Mouse (Mus musculus) gastrocnemius, adult 2 months (tissue): Measurements from ENCODE around the gene Fam129b. TPM values are rescaled to one million over a fixed set of nuclear protein-coding genes. Genes with fewer than 3 reads are reported as not detected.
A peak's percentile ranks its signal among the peaks of the same experiment; 100 is the strongest.

Experiments used
- DNase-seq: peaks from one replicate; pipeline ENCODE4 v3.0.0; 2022
- H3K27ac ChIP-seq: fragments of 200-600 bp; 2 replicates; pipeline ENCODE4 v1.8.1; 2022; ENCODE audit warnings: mild to moderate bottlenecking
- H3K4me3 ChIP-seq: fragments of 200-600 bp; 2 replicates; pipeline ENCODE4 v1.8.1; 2022; ENCODE audit warnings: mild to moderate bottlenecking, moderate library complexity
- CTCF ChIP-seq: fragments of 200-600 bp; IDR thresholded peaks from 2 replicates; pipeline ENCODE4 v1.8.1; 2022; ENCODE audit warnings: antibody characterized with exemption, mild to moderate bottlenecking, moderate library complexity
- intact Hi-C: fragments of 180-260 bp; cut with DNase I; formaldehyde crosslinking; loops from one replicate; pipeline ENCODE4 v1.15.1; 2025
- long read RNA-seq, 2 experiments: library from polyadenylated mRNA; stranded (forward); transcript quantifications; one replicate each; pipeline ENCODE4 v2.0.0; 2021
- total RNA-seq, 2 experiments: library from RNA; stranded (reverse); gene quantifications; 2 replicates each; pipeline ENCODE4 v1.2.3; 2021

The Fam129b gene
- total RNA-seq = 1 to 10 TPM; 4.8 to 7.2 TPM
- long read RNA-seq, experiment 1, transcript Fam129b-201 (14 exons, 3,714 nt) = major isoform, 6 of 7 reads
- long read RNA-seq, experiment 1, partial matches to known transcripts = 0 of 7 reads
- long read RNA-seq, experiment 1, other reads (novel, unspliced or antisense) = 1 of 7 reads
- long read RNA-seq, experiment 2, transcript Fam129b-201 (14 exons, 3,714 nt) = major isoform, 5 of 5 reads
- long read RNA-seq, experiment 2, partial matches to known transcripts = 0 of 5 reads
- long read RNA-seq, experiment 2, other reads (novel, unspliced or antisense) = 0 of 5 reads

- peak within 1 kb of the TSS; percentile 89 for H3K27ac ChIP-seq
- H3K4me3 ChIP-seq = peak within 1 kb of the TSS; percentile 91
- peak; percentile 90 for DNase-seq
- TF ChIP-seq CTCF = no peak
- intact Hi-C loops = no loop called here
These were observed at the start of gene Fam129b for GRCm38 (mm10) chr2:32875675-32876489. TSS of gene Fam129b (plus strand) at chr2:32876114.

- intact Hi-C loops = no loop called here
- H3K27ac ChIP-seq = no peak overlapping the region
- peak; percentile 8 for DNase-seq
- no peak overlapping the region for H3K4me3 ChIP-seq
- TF ChIP-seq CTCF = no peak
These were observed 46.8 kb upstream of the Fam129b start for GRCm38 (mm10) chr2:32828979-32829676.

- Histone ChIP-seq H3K27ac (peak overlapping the region; percentile 77), H3K4me3 (peak overlapping the region; percentile 43)
- peak; percentile 51 for DNase-seq
- intact Hi-C loops = no loop called here
- no peak for TF ChIP-seq CTCF
These were observed 41.4 kb upstream of the Fam129b start for GRCm38 (mm10) chr2:32834496-32834895.

GRCm38 (mm10) chr2:32835588-32835987 is 40.3 kb upstream of the Fam129b start:
- TF ChIP-seq CTCF = no peak
- DNase-seq = no peak
- H3K27ac ChIP-seq = peak overlapping the region; percentile 77
- H3K4me3 ChIP-seq = no peak overlapping the region
- intact Hi-C loops = no loop called here

GRCm38 (mm10) chr2:32838147-32838884 is 37.6 kb upstream of the Fam129b start:
- no peak overlapping the region for H3K27ac ChIP-seq
- intact Hi-C loops = no loop called here
- no peak for DNase-seq
- no peak for TF ChIP-seq CTCF
- H3K4me3 ChIP-seq = no peak overlapping the region

GRCm38 (mm10) chr2:32839261-32839660 is 36.7 kb upstream of the Fam129b start:
- DNase-seq = no peak
- TF ChIP-seq CTCF = no peak
- H3K27ac ChIP-seq = no peak overlapping the region
- intact Hi-C loops = no loop called here
- H3K4me3 ChIP-seq = no peak overlapping the region

- DNase-seq = no peak
- intact Hi-C loops = no loop called here
- TF ChIP-seq CTCF = no peak
- Histone ChIP-seq H3K27ac (peak overlapping the region; percentile 17; the same call in 1 of the 2 replicates), H3K4me3 (no peak overlapping the region)
These were observed 34.8 kb upstream of the Fam129b start for GRCm38 (mm10) chr2:32841099-32841498.

GRCm38 (mm10) chr2:32842558-32842957 is 33.4 kb upstream of the Fam129b start:
- H3K27ac ChIP-seq = no peak overlapping the region
- peak; percentile 52 for TF ChIP-seq CTCF
- intact Hi-C loops = no loop called here
- no peak overlapping the region for H3K4me3 ChIP-seq
- no peak for DNase-seq

- TF ChIP-seq CTCF = no peak
- Histone ChIP-seq H3K27ac (peak overlapping the region; percentile 88), H3K4me3 (peak overlapping the region; percentile 96)
- intact Hi-C loops = no loop called here
- DNase-seq = no peak
These were observed 30.3 kb upstream of the Fam129b start for GRCm38 (mm10) chr2:32845572-32846100.

- DNase-seq = peak; percentile 76
- no peak for TF ChIP-seq CTCF
- intact Hi-C loops = no loop called here
These were observed 29.7 kb upstream of the Fam129b start for GRCm38 (mm10) chr2:32846101-32846804.

GRCm38 (mm10) chr2:32846805-32847467 is 29.0 kb upstream of the Fam129b start, which contains the start of gene Stxbp1:
TSS of gene Stxbp1 (minus strand) at chr2:32847245.
- intact Hi-C loops = no loop called here
- peak; percentile 96 for DNase-seq
- H3K4me3 ChIP-seq = peak within 1 kb of the TSS; percentile 96
- no peak for TF ChIP-seq CTCF
- peak within 1 kb of the TSS; percentile 88 for H3K27ac ChIP-seq

More at GRCm38 (mm10) chr2:32846101-32846804, 29.7 kb upstream of the Fam129b start:
- Histone ChIP-seq H3K27ac (peak overlapping the region; percentile 88), H3K4me3 (peak overlapping the region; percentile 96)
